Mouse (Mus musculus): ENCODE data around the gene Dnah8. TPM values are rescaled to one million over a fixed set of nuclear protein-coding genes. Genes with fewer than 3 reads are reported as not detected.

Gene Dnah8
- polyA plus RNA-seq, 1 experiment from 2014 or later: 1.4 TPM

GRCm38 (mm10) chr17:30673023-30673422 is 48.9 kb downstream of the Dnah8 start:
- Histone ChIP-seq H3K36me3 (no peaks in the 10 kb centered on the region), H3K9ac (no peak overlapping the region), H3K4me1 (no peaks in the 10 kb centered on the region), H3K4me3 (no peak overlapping the region), H3K27me3 (no peaks in the 10 kb centered on the region), H3K4me2 (replicated peaks) (no peak overlapping the region), H3K27ac (no peak overlapping the region), H3K9me3 (no peaks in the 10 kb centered on the region)
- 90% methylated on average over 6 of the region's 6 CpGs for WGBS
- ATAC-seq (ENCODE audit: insufficient number of reproducible peaks, insufficient read depth, low FRiP score, low TSS enrichment): no peak

GRCm38 (mm10) chr17:30675021-30675740 is 51.0 kb downstream of the Dnah8 start:
- H3K4me2 ChIP-seq (replicated peaks): no peak overlapping the region
- 90% methylated on average over 9 of the region's 9 CpGs for WGBS
- H3K4me3 ChIP-seq: no peak overlapping the region
- H3K27me3 ChIP-seq: no peaks in the 10 kb centered on the region
- no peaks in the 10 kb centered on the region for H3K4me1 ChIP-seq
- no peak overlapping the region for H3K27ac ChIP-seq
- H3K9ac ChIP-seq: no peak overlapping the region
- ATAC-seq (ENCODE audit: insufficient number of reproducible peaks, insufficient read depth, low FRiP score, low TSS enrichment): no peak
- 0 out of 2 replicates have a peak, but pooled peaks cover 3% of the 10 kb centered on the region for H3K9me3 ChIP-seq
- no peaks in the 10 kb centered on the region for H3K36me3 ChIP-seq

- 93% methylated on average over 10 of the region's 10 CpGs for WGBS
- H3K4me3 ChIP-seq: no peak overlapping the region
- no peak overlapping the region for H3K27ac ChIP-seq
- no peaks in the 10 kb centered on the region for H3K4me1 ChIP-seq
- H3K9ac ChIP-seq: no peak overlapping the region
- no peak for ATAC-seq (ENCODE audit: insufficient number of reproducible peaks, insufficient read depth, low FRiP score, low TSS enrichment)
- H3K4me2 ChIP-seq (replicated peaks): no peak overlapping the region
- no peaks in the 10 kb centered on the region for H3K36me3 ChIP-seq
- H3K9me3 ChIP-seq: 0 out of 2 replicates have a peak, but pooled peaks cover 3% of the 10 kb centered on the region
- H3K27me3 ChIP-seq: no peaks in the 10 kb centered on the region
Measured at GRCm38 (mm10) chr17:30678523-30678922, 54.4 kb downstream of the Dnah8 start.

DNA sequence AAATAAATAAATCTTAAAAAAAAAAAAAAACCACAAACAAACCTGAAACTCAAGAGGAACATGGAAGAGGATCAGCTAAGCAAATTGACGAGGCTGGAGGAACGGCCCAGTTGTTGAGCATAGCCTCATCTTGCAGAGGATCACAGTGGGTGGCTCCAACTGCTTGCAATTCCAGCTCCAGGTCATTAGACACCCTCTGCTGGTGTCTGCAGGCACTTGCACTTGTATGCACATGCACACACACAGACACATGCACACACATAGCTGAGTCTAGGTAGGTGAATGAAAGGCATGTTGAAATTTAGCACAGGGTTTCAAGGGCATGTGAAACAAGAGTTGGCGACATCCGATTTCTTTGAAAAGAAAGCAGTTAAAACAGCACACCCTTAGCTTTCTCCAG is 55.5 kb downstream of the Dnah8 start:
- Histone ChIP-seq H3K36me3 (no peaks in the 10 kb centered on the region), H3K27ac (no peak overlapping the region), H3K4me3 (no peak overlapping the region), H3K4me2 (replicated peaks) (no peak overlapping the region), H3K4me1 (no peaks in the 10 kb centered on the region), H3K9me3 (0 out of 2 replicates have a peak, but pooled peaks cover 3% of the 10 kb centered on the region), H3K9ac (no peak overlapping the region), H3K27me3 (no peaks in the 10 kb centered on the region)
- 93% methylated on average over 4 of the region's 4 CpGs for WGBS
- ATAC-seq (ENCODE audit: insufficient number of reproducible peaks, insufficient read depth, low FRiP score, low TSS enrichment): no peak

DNA sequence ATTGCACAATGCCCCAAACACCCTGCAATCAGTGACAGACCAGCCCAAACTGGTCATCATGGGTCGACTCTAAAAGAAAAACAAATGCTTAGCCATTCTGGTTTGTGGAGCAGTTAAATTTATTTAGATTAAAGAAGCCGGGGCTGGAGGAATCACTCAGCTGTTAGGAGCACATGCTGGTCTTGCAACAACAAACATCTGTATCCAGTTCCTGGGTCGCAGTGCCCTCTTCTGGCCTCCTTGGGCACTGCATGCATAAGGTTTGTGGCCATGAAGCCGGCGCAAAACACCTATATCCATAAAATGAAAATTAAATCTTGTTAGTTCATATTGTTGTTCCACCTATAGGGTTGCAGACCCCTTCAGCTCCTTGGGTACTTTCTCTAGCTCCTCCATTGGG is 57.5 kb downstream of the Dnah8 start:
- H3K4me1 ChIP-seq: no peaks in the 10 kb centered on the region
- no peak overlapping the region for H3K9ac ChIP-seq
- WGBS: 18% methylated on average over 5 of the region's 5 CpGs
- no peak overlapping the region for H3K4me3 ChIP-seq
- no peak overlapping the region for H3K27ac ChIP-seq
- no peaks in the 10 kb centered on the region for H3K36me3 ChIP-seq
- ATAC-seq (ENCODE audit: insufficient number of reproducible peaks, insufficient read depth, low FRiP score, low TSS enrichment): no peak
- H3K9me3 ChIP-seq: 0 out of 2 replicates have a peak, but pooled peaks cover 3% of the 10 kb centered on the region
- no peak overlapping the region for H3K4me2 ChIP-seq (replicated peaks)
- H3K27me3 ChIP-seq: no peaks in the 10 kb centered on the region

DNA sequence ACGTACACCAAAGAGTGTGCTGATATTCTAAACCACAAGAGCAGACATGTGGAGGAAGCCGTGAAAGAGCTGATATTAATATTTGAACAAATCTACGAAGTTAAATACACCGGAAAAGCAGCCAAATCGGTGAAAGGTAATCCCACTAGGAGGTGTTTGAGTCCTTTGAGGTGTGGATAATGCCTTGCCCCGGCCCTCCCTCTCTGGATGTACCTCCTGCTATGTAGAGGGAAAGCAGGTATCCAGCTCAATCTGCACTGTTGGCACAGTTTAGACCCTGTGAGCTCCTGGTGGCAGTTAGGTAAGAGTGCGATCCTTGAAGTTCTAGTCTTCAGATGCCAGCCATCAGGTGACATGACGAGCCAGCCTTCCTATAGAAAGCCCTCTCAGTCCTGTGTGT is 66.0 kb downstream of the Dnah8 start:
- H3K27ac ChIP-seq: no peak overlapping the region
- H3K4me1 ChIP-seq: 0 out of 2 replicates have a peak, but pooled peaks cover 3% of the 10 kb centered on the region
- H3K4me2 ChIP-seq (replicated peaks): no peak overlapping the region
- H3K27me3 ChIP-seq: no peaks in the 10 kb centered on the region
- no peak overlapping the region for H3K9ac ChIP-seq
- H3K4me3 ChIP-seq: no peak overlapping the region
- H3K9me3 ChIP-seq: no peaks in the 10 kb centered on the region
- ATAC-seq (ENCODE audit: insufficient number of reproducible peaks, insufficient read depth, low FRiP score, low TSS enrichment): no peak
- WGBS: 86% methylated on average over 8 of the region's 8 CpGs
- no peaks in the 10 kb centered on the region for H3K36me3 ChIP-seq

- Histone ChIP-seq H3K36me3 (no peaks in the 10 kb centered on the region), H3K4me1 (0 out of 2 replicates have a peak, but pooled peaks cover 3% of the 10 kb centered on the region), H3K4me3 (no peak overlapping the region), H3K9me3 (no peaks in the 10 kb centered on the region), H3K4me2 (replicated peaks) (no peak overlapping the region), H3K27ac (no peak overlapping the region), H3K9ac (no peak overlapping the region), H3K27me3 (no peaks in the 10 kb centered on the region)
- WGBS: 37% methylated on average over 2 of the region's 2 CpGs
- ATAC-seq (ENCODE audit: insufficient number of reproducible peaks, insufficient read depth, low FRiP score, low TSS enrichment): no peak
Measured at GRCm38 (mm10) chr17:30691481-30691880, 67.3 kb downstream of the Dnah8 start.

GRCm38 (mm10) chr17:30694281-30694680 is 70.1 kb downstream of the Dnah8 start:
- Histone ChIP-seq H3K27me3 (no peaks in the 10 kb centered on the region), H3K9ac (no peak overlapping the region), H3K36me3 (no peaks in the 10 kb centered on the region), H3K4me1 (no peaks in the 10 kb centered on the region), H3K4me3 (no peak overlapping the region), H3K27ac (no peak overlapping the region), H3K9me3 (no peaks in the 10 kb centered on the region), H3K4me2 (replicated peaks) (no peak overlapping the region)
- no peak for ATAC-seq (ENCODE audit: insufficient number of reproducible peaks, insufficient read depth, low FRiP score, low TSS enrichment)
- WGBS: 81% methylated on average over 9 of the region's 9 CpGs

DNA sequence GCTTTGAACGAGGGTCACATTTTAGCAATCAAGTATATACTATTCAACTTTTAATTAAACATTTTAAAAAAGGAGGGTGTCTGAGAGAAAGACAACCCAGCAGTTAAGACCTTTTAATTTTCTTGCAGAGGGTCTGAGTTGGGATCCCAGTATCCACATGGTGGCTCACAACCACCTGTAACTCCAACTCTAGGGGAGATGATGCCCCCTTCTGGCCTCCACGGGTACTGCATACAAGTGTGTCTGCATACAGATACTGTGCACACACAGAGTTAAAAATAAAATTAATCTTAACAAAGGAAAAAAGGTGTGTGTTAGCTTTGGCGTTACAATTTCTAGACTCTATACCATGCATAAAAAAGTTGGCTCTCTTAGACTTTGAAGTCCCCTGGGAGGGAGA is 90.6 kb downstream of the Dnah8 start:
- Histone ChIP-seq H3K27me3 (no peaks in the 10 kb centered on the region), H3K27ac (no peak overlapping the region), H3K9me3 (no peaks in the 10 kb centered on the region), H3K4me2 (replicated peaks) (no peak overlapping the region), H3K36me3 (no peaks in the 10 kb centered on the region), H3K4me1 (no peaks in the 10 kb centered on the region), H3K9ac (no peak overlapping the region), H3K4me3 (no peak overlapping the region)
- 70% methylated on average over 3 of the region's 3 CpGs for WGBS
- no peak for ATAC-seq (ENCODE audit: insufficient number of reproducible peaks, insufficient read depth, low FRiP score, low TSS enrichment)

DNA sequence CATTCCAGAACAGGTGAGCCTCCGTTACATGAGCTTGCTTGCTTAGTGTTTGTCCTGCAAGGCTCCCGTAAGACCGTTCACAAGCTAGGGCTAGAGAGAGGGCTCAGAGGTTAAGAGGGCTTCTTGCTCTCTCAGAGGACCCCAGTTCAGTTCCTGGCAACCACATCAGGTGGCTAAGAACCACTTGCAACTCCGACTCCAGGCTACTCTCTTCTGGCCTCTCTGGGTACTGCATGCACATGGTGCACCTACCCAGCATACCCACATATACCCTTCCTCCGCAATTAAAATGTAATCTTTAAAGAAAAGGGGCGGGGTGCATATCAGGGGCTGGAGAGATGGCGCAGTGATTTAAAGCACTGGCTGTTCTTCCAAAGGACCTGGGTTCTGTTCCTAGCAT is 94.0 kb downstream of the Dnah8 start:
- Histone ChIP-seq H3K36me3 (no peaks in the 10 kb centered on the region), H3K4me3 (no peak overlapping the region), H3K4me2 (replicated peaks) (no peak overlapping the region), H3K9ac (no peak overlapping the region), H3K9me3 (no peaks in the 10 kb centered on the region), H3K27ac (no peak overlapping the region), H3K27me3 (no peaks in the 10 kb centered on the region), H3K4me1 (no peaks in the 10 kb centered on the region)
- WGBS: 94% methylated on average over 7 of the region's 7 CpGs
- ATAC-seq (ENCODE audit: insufficient number of reproducible peaks, insufficient read depth, low FRiP score, low TSS enrichment): no peak

- no peak overlapping the region for H3K9ac ChIP-seq
- H3K9me3 ChIP-seq: no peaks in the 10 kb centered on the region
- no peaks in the 10 kb centered on the region for H3K27me3 ChIP-seq
- H3K4me2 ChIP-seq (replicated peaks): no peak overlapping the region
- H3K4me3 ChIP-seq: no peak overlapping the region
- no peak overlapping the region for H3K27ac ChIP-seq
- H3K36me3 ChIP-seq: no peaks in the 10 kb centered on the region
- WGBS: 86% methylated on average over 5 of the region's 5 CpGs
- ATAC-seq (ENCODE audit: insufficient number of reproducible peaks, insufficient read depth, low FRiP score, low TSS enrichment): no peak
- no peaks in the 10 kb centered on the region for H3K4me1 ChIP-seq
Measured at GRCm38 (mm10) chr17:30719031-30719430, 94.9 kb downstream of the Dnah8 start.

DNA sequence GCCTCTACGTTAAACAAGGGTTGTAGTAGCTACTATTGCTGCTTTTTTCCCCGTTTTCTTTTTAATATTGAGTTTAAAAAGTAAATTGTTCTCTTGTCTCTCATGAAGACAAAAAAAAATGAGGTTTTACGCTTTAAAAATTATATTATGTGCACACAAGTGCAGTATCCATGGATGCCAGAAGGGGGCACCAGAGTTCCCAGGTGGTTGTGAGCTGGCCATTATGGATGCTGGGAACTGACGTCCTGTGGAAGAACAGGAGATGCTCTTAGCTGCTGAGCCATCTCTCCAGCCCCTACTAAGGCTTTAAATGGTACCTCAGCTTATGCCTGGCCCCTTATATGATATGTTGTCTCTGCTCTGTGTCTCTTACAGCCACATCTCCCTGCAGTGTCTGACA is 103.6 kb downstream of the Dnah8 start:
- H3K27ac ChIP-seq: no peak overlapping the region
- no peak for ATAC-seq (ENCODE audit: insufficient number of reproducible peaks, insufficient read depth, low FRiP score, low TSS enrichment)
- H3K4me1 ChIP-seq: no peaks in the 10 kb centered on the region
- H3K27me3 ChIP-seq: no peaks in the 10 kb centered on the region
- 58% methylated on average over 4 of the region's 4 CpGs for WGBS
- no peaks in the 10 kb centered on the region for H3K9me3 ChIP-seq
- H3K36me3 ChIP-seq: no peaks in the 10 kb centered on the region
- no peak overlapping the region for H3K4me2 ChIP-seq (replicated peaks)
- H3K4me3 ChIP-seq: no peak overlapping the region
- H3K9ac ChIP-seq: no peak overlapping the region
